Mouse (Mus musculus): ENCODE results near the gene Ndufc2.

Ndufc2 gene

GRCm38 (mm10) chr7:97399960-97400715 is at the start of gene Ndufc2:
Gene Ndufc2 (plus strand): TSS chr7:97400003.
- DNase-seq: peak; percentile 81

GRCm38 (mm10) chr7:97350891-97351290 is 48.9 kb upstream of the Ndufc2 start:
- DNase-seq: no peak

GRCm38 (mm10) chr7:97351792-97352513 is 47.9 kb upstream of the Ndufc2 start:
- no peak for DNase-seq

- no peak for DNase-seq
These were observed 46.4 kb upstream of the Ndufc2 start for GRCm38 (mm10) chr7:97353356-97353755.

GRCm38 (mm10) chr7:97355068-97355841 is 44.5 kb upstream of the Ndufc2 start:
- DNase-seq: no peak

- no peak for DNase-seq
These were observed 43.5 kb upstream of the Ndufc2 start for GRCm38 (mm10) chr7:97356253-97356652.

- DNase-seq: no peak
These were observed 42.9 kb upstream of the Ndufc2 start for GRCm38 (mm10) chr7:97356875-97357276.

GRCm38 (mm10) chr7:97357840-97358239 is 42.0 kb upstream of the Ndufc2 start:
- no peak for DNase-seq

GRCm38 (mm10) chr7:97358347-97358746 is 41.5 kb upstream of the Ndufc2 start:
- DNase-seq: no peak

- DNase-seq: no peak
These were observed 39.6 kb upstream of the Ndufc2 start for GRCm38 (mm10) chr7:97360166-97360565.

- no peak for DNase-seq
These were observed 38.8 kb upstream of the Ndufc2 start for GRCm38 (mm10) chr7:97360955-97361354.

GRCm38 (mm10) chr7:97361467-97361866 is 38.3 kb upstream of the Ndufc2 start:
- peak; percentile 46 for DNase-seq

- no peak for DNase-seq
These were observed 33.9 kb upstream of the Ndufc2 start for GRCm38 (mm10) chr7:97365887-97366286.

GRCm38 (mm10) chr7:97375101-97375500 is 24.7 kb upstream of the Ndufc2 start:
- no peak for DNase-seq

- no peak for DNase-seq
These were observed 23.9 kb upstream of the Ndufc2 start for GRCm38 (mm10) chr7:97375906-97376305.

GRCm38 (mm10) chr7:97379304-97379703 is 20.5 kb upstream of the Ndufc2 start:
- no peak for DNase-seq

- DNase-seq: no peak
These were observed 19.2 kb upstream of the Ndufc2 start for GRCm38 (mm10) chr7:97380500-97381123.

- DNase-seq: no peak
These were observed 17.1 kb upstream of the Ndufc2 start for GRCm38 (mm10) chr7:97382661-97383060.

GRCm38 (mm10) chr7:97383496-97384132 is 16.2 kb upstream of the Ndufc2 start:
- no peak for DNase-seq

- DNase-seq: no peak
These were observed 13.5 kb upstream of the Ndufc2 start for GRCm38 (mm10) chr7:97386106-97386805.

GRCm38 (mm10) chr7:97386806-97387370 is 12.9 kb upstream of the Ndufc2 start:
- peak; percentile 67 for DNase-seq
